Mouse (Mus musculus): ENCODE measurements around the gene Disp3. TPM values are rescaled to one million over a fixed set of nuclear protein-coding genes. Genes with fewer than 3 reads are reported as not detected.

The Disp3 gene
- total and polyA plus RNA-seq, 2 experiments from 2014 or later: 0.11 TPM; not detected in 1

DNA sequence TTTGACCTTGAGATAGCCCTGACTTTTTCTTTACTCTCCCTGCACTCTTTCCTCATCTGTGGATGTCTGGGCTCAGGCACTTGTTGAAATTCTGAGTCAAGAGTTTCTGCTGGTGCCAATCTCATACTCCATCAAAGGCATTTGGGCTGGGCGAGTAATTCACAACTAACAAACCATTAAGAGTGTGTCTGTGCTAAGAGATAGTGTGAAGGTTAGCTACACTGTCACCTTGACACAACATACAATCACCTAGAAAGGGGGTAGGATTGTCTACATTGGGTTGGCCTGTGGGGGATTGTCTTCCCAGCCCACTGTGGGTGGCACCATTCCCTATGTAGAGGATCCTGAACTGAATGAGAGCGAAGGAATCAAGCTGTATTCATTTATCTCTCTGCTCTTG is 84.2 kb downstream of the Disp3 start:
- H3K27me3 ChIP-seq (ENCODE audit: control insufficient read depth, insufficient read depth, low read length): no peaks in the 10 kb centered on the region
- ATAC-seq (ENCODE audit: insufficient read depth, low read depth) (no peak), DNase-seq (ENCODE audit: low spot score) (no peak)
- WGBS: 85% methylated on average over 2 of the region's 2 CpGs
- no peaks in the 10 kb centered on the region for H3K36me3 ChIP-seq (replicated peaks; ENCODE audit: control insufficient read depth, insufficient read depth, low read length)
- TF ChIP-seq EP300 (IDR thresholded peaks at IDR 0.05; ENCODE audit: low read depth): no peak
- TF ChIP-seq CTCF (IDR thresholded peaks at IDR 0.05; ENCODE audit: low read depth): no peak
- no peaks in the 10 kb centered on the region for H3K9me3 ChIP-seq (replicated peaks; ENCODE audit: control insufficient read depth, low read length)
- H3K4me2 ChIP-seq (ENCODE audit: low read depth, low read length): no peak overlapping the region
- H3K27ac ChIP-seq (ENCODE audit: low read depth): no peak overlapping the region
- no peak overlapping the region for H3K4me3 ChIP-seq (ENCODE audit: low read depth, low read length)
- no peak overlapping the region for H3K9ac ChIP-seq (replicated peaks; ENCODE audit: low read depth, low read length)
- H3K4me1 ChIP-seq (ENCODE audit: control insufficient read depth, insufficient read depth): no peaks in the 10 kb centered on the region

DNA sequence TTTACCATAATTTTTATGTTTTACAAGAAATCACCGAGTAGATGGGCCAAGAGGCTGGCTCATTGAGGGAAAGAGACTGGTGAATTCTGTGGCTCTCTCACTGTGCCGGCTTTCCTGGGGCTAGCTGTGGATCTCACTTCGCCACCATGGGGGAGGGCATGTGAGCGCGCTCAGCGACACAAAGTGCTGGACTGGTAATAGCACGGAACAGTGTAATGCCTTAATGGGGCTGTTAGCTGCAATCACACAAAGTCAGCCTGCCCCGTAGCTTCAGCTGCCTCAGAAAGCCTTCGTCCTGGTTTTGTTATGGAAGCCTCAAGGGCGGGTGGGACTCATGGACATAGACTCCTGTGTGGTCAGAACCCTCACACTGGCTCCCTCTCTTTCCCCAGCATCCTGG is 89.0 kb downstream of the Disp3 start:
- no peaks in the 10 kb centered on the region for H3K36me3 ChIP-seq (replicated peaks; ENCODE audit: control insufficient read depth, insufficient read depth, low read length)
- DNase-seq (ENCODE audit: low spot score) (no peak), ATAC-seq (ENCODE audit: insufficient read depth, low read depth) (no peak)
- H3K4me2 ChIP-seq (ENCODE audit: low read depth, low read length): no peak overlapping the region
- TF ChIP-seq EP300 (IDR thresholded peaks at IDR 0.05; ENCODE audit: low read depth) (no peak), CTCF (IDR thresholded peaks at IDR 0.05; ENCODE audit: low read depth) (no peak)
- H3K9me3 ChIP-seq (replicated peaks; ENCODE audit: control insufficient read depth, low read length): no peaks in the 10 kb centered on the region
- 40% methylated on average over 10 of the region's 10 CpGs for WGBS
- no peak overlapping the region for H3K27ac ChIP-seq (ENCODE audit: low read depth)
- no peaks in the 10 kb centered on the region for H3K27me3 ChIP-seq (ENCODE audit: control insufficient read depth, insufficient read depth, low read length)
- no peak overlapping the region for H3K4me3 ChIP-seq (ENCODE audit: low read depth, low read length)
- no peak overlapping the region for H3K9ac ChIP-seq (replicated peaks; ENCODE audit: low read depth, low read length)
- no peaks in the 10 kb centered on the region for H3K4me1 ChIP-seq (ENCODE audit: control insufficient read depth, insufficient read depth)

DNA sequence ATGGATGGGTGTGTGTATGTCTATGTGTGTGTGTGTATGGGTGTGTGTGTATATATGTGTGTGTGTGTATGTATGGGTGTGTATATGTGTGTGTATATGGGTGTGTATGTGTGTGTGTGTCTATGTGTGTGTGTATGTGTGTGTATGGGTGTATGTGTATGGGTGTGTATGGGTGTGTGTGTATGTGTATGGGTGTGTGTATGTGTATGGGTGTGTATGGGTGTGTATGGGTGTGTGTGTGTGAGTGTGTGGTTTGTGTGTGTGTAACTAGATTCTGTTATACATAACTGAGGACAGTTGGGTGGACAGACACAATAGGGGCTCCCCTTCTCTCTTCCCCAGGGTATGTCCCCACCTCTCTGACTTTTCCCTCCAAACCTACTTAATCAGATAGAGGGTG is 93.4 kb downstream of the Disp3 start:
- no peaks in the 10 kb centered on the region for H3K9me3 ChIP-seq (replicated peaks; ENCODE audit: control insufficient read depth, low read length)
- no peak overlapping the region for H3K4me3 ChIP-seq (ENCODE audit: low read depth, low read length)
- DNase-seq (ENCODE audit: low spot score) (no peak), ATAC-seq (ENCODE audit: insufficient read depth, low read depth) (no peak)
- TF ChIP-seq EP300 (IDR thresholded peaks at IDR 0.05; ENCODE audit: low read depth) (no peak), CTCF (IDR thresholded peaks at IDR 0.05; ENCODE audit: low read depth) (no peak)
- H3K27me3 ChIP-seq (ENCODE audit: control insufficient read depth, insufficient read depth, low read length): no peaks in the 10 kb centered on the region
- H3K9ac ChIP-seq (replicated peaks; ENCODE audit: low read depth, low read length): no peak overlapping the region
- H3K4me1 ChIP-seq (ENCODE audit: control insufficient read depth, insufficient read depth): no peaks in the 10 kb centered on the region
- no peak overlapping the region for H3K4me2 ChIP-seq (ENCODE audit: low read depth, low read length)
- no peaks in the 10 kb centered on the region for H3K36me3 ChIP-seq (replicated peaks; ENCODE audit: control insufficient read depth, insufficient read depth, low read length)
- no peak overlapping the region for H3K27ac ChIP-seq (ENCODE audit: low read depth)

DNA sequence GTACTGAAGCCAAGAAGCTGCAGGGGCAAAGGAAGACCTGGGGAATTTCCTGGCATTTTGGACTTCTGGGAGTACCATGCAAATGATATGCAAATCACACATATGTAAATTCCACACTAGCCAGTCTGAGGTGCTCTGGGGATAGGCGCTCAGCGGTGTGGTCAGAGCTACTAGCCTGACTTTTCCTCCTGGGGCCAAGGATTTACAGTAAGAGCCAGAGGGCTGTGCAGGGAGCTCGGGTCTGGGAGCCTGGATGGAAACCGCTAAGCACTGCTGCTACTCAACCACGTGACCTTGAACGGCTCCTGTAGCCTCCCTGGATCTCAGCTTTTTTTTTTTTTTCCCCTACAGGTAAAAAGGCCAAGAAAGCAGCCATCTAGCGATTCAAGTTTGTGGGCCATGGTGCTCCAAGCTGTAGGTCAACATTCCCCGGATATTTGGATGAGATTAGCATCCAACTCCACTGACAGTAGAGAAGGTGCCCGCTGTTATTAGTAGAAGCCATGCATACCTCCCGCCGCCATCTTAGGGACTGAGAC is 95.0 kb downstream of the Disp3 start:
- DNase-seq (ENCODE audit: low spot score) (no peak), ATAC-seq (ENCODE audit: insufficient read depth, low read depth) (no peak)
- H3K4me3 ChIP-seq (ENCODE audit: low read depth, low read length): no peak overlapping the region
- TF ChIP-seq CTCF (IDR thresholded peaks at IDR 0.05; ENCODE audit: low read depth) (no peak), EP300 (IDR thresholded peaks at IDR 0.05; ENCODE audit: low read depth) (no peak)
- H3K9me3 ChIP-seq (replicated peaks; ENCODE audit: control insufficient read depth, low read length): no peaks in the 10 kb centered on the region
- 23% methylated on average over 11 of the region's 11 CpGs for WGBS
- H3K27me3 ChIP-seq (ENCODE audit: control insufficient read depth, insufficient read depth, low read length): no peaks in the 10 kb centered on the region
- no peaks in the 10 kb centered on the region for H3K4me1 ChIP-seq (ENCODE audit: control insufficient read depth, insufficient read depth)
- no peak overlapping the region for H3K9ac ChIP-seq (replicated peaks; ENCODE audit: low read depth, low read length)
- no peak overlapping the region for H3K4me2 ChIP-seq (ENCODE audit: low read depth, low read length)
- H3K36me3 ChIP-seq (replicated peaks; ENCODE audit: control insufficient read depth, insufficient read depth, low read length): no peaks in the 10 kb centered on the region
- no peak overlapping the region for H3K27ac ChIP-seq (ENCODE audit: low read depth)

Other genes starting within 250 kb of the Disp3 start
- gene Clcn6, start 249.1 kb downstream of the Disp3 start, total RNA-seq (2014; rRNA removed; ENCODE audit: low replicate concordance): 14.7 and 16.3 TPM in 2 replicates
- 3.5 and 4.3 TPM in 2 replicates for gene Clcn6, start 249.1 kb downstream of the Disp3 start, polyA plus RNA-seq (2015; fragmentation: Nextera tagmentation; extraction: Ambion mirVana)
- 29.2 and 37.6 TPM in 2 replicates for gene Mthfr, start 248.9 kb downstream of the Disp3 start, total RNA-seq (2014; rRNA removed; ENCODE audit: low replicate concordance)
- gene Mthfr, start 248.9 kb downstream of the Disp3 start, polyA plus RNA-seq (2015; fragmentation: Nextera tagmentation; extraction: Ambion mirVana): 6.0 and 6.3 TPM in 2 replicates
- gene Agtrap, start 199.9 kb downstream of the Disp3 start, total RNA-seq (2014; rRNA removed; ENCODE audit: low replicate concordance): 21.2 and 31.4 TPM in 2 replicates
- 22.9 and 25.2 TPM in 2 replicates for gene Agtrap, start 199.9 kb downstream of the Disp3 start, polyA plus RNA-seq (2015; fragmentation: Nextera tagmentation; extraction: Ambion mirVana)
- gene Mad2l2, start 157.6 kb downstream of the Disp3 start, total RNA-seq (2014; rRNA removed; ENCODE audit: low replicate concordance): 6.1 and 6.7 TPM in 2 replicates
- gene Mad2l2, start 157.6 kb downstream of the Disp3 start, polyA plus RNA-seq (2015; fragmentation: Nextera tagmentation; extraction: Ambion mirVana): 36.2 and 40.1 TPM in 2 replicates
- gene Draxin, start 157.3 kb downstream of the Disp3 start, total RNA-seq (2014; rRNA removed; ENCODE audit: low replicate concordance): not detected in 2 replicates
- 0.01 and 0.03 TPM in 2 replicates for gene Draxin, start 157.3 kb downstream of the Disp3 start, polyA plus RNA-seq (2015; fragmentation: Nextera tagmentation; extraction: Ambion mirVana)
- 84.6 and 86.0 TPM in 2 replicates for gene Fbxo6, start 135.8 kb downstream of the Disp3 start, total RNA-seq (2014; rRNA removed; ENCODE audit: low replicate concordance)
- gene Fbxo6, start 135.8 kb downstream of the Disp3 start, polyA plus RNA-seq (2015; fragmentation: Nextera tagmentation; extraction: Ambion mirVana): 31.6 and 35.4 TPM in 2 replicates
- gene Fbxo44, start 127.5 kb downstream of the Disp3 start, total RNA-seq (2014; rRNA removed; ENCODE audit: low replicate concordance): 77.4 and 88.4 TPM in 2 replicates
- gene Fbxo44, start 127.5 kb downstream of the Disp3 start, polyA plus RNA-seq (2015; fragmentation: Nextera tagmentation; extraction: Ambion mirVana): 32.1 and 35.6 TPM in 2 replicates
- gene Fbxo2, start 127.3 kb downstream of the Disp3 start, total RNA-seq (2014; rRNA removed; ENCODE audit: low replicate concordance): not detected in 2 replicates
- gene Fbxo2, start 127.3 kb downstream of the Disp3 start, polyA plus RNA-seq (2015; fragmentation: Nextera tagmentation; extraction: Ambion mirVana): 0.11 and 0.12 TPM in 2 replicates
- gene Ubiad1, start 156.8 kb upstream of the Disp3 start, total RNA-seq (2014; rRNA removed; ENCODE audit: low replicate concordance): 25.6 and 32.4 TPM in 2 replicates
- gene Ubiad1, start 156.8 kb upstream of the Disp3 start, polyA plus RNA-seq (2015; fragmentation: Nextera tagmentation; extraction: Ambion mirVana): 18.9 and 19.6 TPM in 2 replicates
- gene Mtor, start 160.6 kb upstream of the Disp3 start, total RNA-seq (2014; rRNA removed; ENCODE audit: low replicate concordance): 31.2 and 52.2 TPM in 2 replicates
- gene Mtor, start 160.6 kb upstream of the Disp3 start, polyA plus RNA-seq (2015; fragmentation: Nextera tagmentation; extraction: Ambion mirVana): 17.3 and 20.5 TPM in 2 replicates
- gene Angptl7, start 212.5 kb upstream of the Disp3 start, total RNA-seq (2014; rRNA removed; ENCODE audit: low replicate concordance): 2.9 and 4.9 TPM in 2 replicates
- 8.9 and 9.1 TPM in 2 replicates for gene Angptl7, start 212.5 kb upstream of the Disp3 start, polyA plus RNA-seq (2015; fragmentation: Nextera tagmentation; extraction: Ambion mirVana)

Data from heart, postnatal 0 days (tissue).